Mouse (Mus musculus): ENCODE measurements around the gene Qrsl1.

The Qrsl1 gene

GRCm38 (mm10) chr10:43856351-43856750, 45.2 kb downstream of the Qrsl1 start:
- DNase-seq = peak; percentile 51

- peak; percentile 17 for DNase-seq
These were observed 45.6 kb downstream of the Qrsl1 start for GRCm38 (mm10) chr10:43855916-43856315.

GRCm38 (mm10) chr10:43851898-43852297, 49.6 kb downstream of the Qrsl1 start:
- DNase-seq = no peak

- DNase-seq = no peak
These were observed 52.1 kb downstream of the Qrsl1 start for GRCm38 (mm10) chr10:43849478-43849877.

GRCm38 (mm10) chr10:43846141-43846622, 55.4 kb downstream of the Qrsl1 start:
- no peak for DNase-seq

- DNase-seq = no peak
These were observed 56.1 kb downstream of the Qrsl1 start for GRCm38 (mm10) chr10:43845442-43845841.

- DNase-seq = no peak
These were observed 60.1 kb downstream of the Qrsl1 start for GRCm38 (mm10) chr10:43841441-43841840.

GRCm38 (mm10) chr10:43832868-43833267, 68.7 kb downstream of the Qrsl1 start:
- no peak for DNase-seq

- DNase-seq = no peak
These were observed 71.1 kb downstream of the Qrsl1 start for GRCm38 (mm10) chr10:43830251-43831018.

GRCm38 (mm10) chr10:43828686-43829015, 72.9 kb downstream of the Qrsl1 start:
- no peak for DNase-seq

- no peak for DNase-seq
These were observed 73.4 kb downstream of the Qrsl1 start for GRCm38 (mm10) chr10:43827958-43828685.

GRCm38 (mm10) chr10:43826773-43827621, 74.5 kb downstream of the Qrsl1 start:
- DNase-seq = no peak

- no peak for DNase-seq
These were observed 75.8 kb downstream of the Qrsl1 start for GRCm38 (mm10) chr10:43825696-43826095.

- DNase-seq = no peak
These were observed 76.8 kb downstream of the Qrsl1 start for GRCm38 (mm10) chr10:43824713-43825112.

Data from lung, postnatal 36 days (tissue).